Mouse (Mus musculus) ES-E14 (cell line): ENCODE data around the gene Pfdn4.

Experiments used
- CHD2 ChIP-seq: IDR thresholded peaks from 2 replicates; pipeline ENCODE4 v1.6.1; 2014; ENCODE audit warnings: mild to moderate bottlenecking, low read depth, low read length, inconsistent platforms
- HCFC1 ChIP-seq: IDR thresholded peaks from 2 replicates; pipeline ENCODE4 v1.6.1; 2012; ENCODE audit warnings: low read length, inconsistent platforms, borderline replicate concordance; ENCODE audit not compliant: insufficient read depth
- ZC3H11A ChIP-seq: IDR thresholded peaks from 2 replicates; pipeline ENCODE4 v1.6.1; 2012; ENCODE audit warnings: low read depth, mild to moderate bottlenecking, inconsistent platforms, low read length, borderline replicate concordance

GRCm38 (mm10) chr2:170528061-170528460 lies 31.8 kb downstream of the Pfdn4 start:
- TF ChIP-seq CHD2 (no peak), HCFC1 (no peak), ZC3H11A (no peak)
